Mouse (Mus musculus): ENCODE measurements around the gene Me1.

Gene Me1

GRCm38 (mm10) chr9:86695818-86696261, at the start of gene Me1:
Gene Me1, minus strand, starts transcription at chr9:86695953.
- no peak for DNase-seq

- no peak for DNase-seq
These were observed 48.3 kb upstream of the Me1 start for GRCm38 (mm10) chr9:86744041-86744440.

GRCm38 (mm10) chr9:86742959-86743911, 47.5 kb upstream of the Me1 start, which contains the start of gene Prss35:
Gene Prss35, plus strand, starts transcription at chr9:86743649.
- peak; percentile 23 for DNase-seq

GRCm38 (mm10) chr9:86739971-86740370, 44.2 kb upstream of the Me1 start:
- no peak for DNase-seq

GRCm38 (mm10) chr9:86738801-86739200, 43.0 kb upstream of the Me1 start:
- DNase-seq, result no peak

- no peak for DNase-seq
These were observed 42.3 kb upstream of the Me1 start for GRCm38 (mm10) chr9:86738067-86738466.

- DNase-seq, result no peak
These were observed 41.2 kb upstream of the Me1 start for GRCm38 (mm10) chr9:86736991-86737390.

- DNase-seq, result no peak
These were observed 39.0 kb upstream of the Me1 start for GRCm38 (mm10) chr9:86734795-86735194.

GRCm38 (mm10) chr9:86734357-86734756, 38.6 kb upstream of the Me1 start:
- no peak for DNase-seq

- DNase-seq, result no peak
These were observed 34.1 kb upstream of the Me1 start for GRCm38 (mm10) chr9:86729811-86730210.

GRCm38 (mm10) chr9:86729084-86729483, 33.3 kb upstream of the Me1 start:
- no peak for DNase-seq

GRCm38 (mm10) chr9:86728214-86728814, 32.6 kb upstream of the Me1 start:
- DNase-seq, result no peak

GRCm38 (mm10) chr9:86726381-86726720, 30.6 kb upstream of the Me1 start:
- DNase-seq, result no peak

GRCm38 (mm10) chr9:86725604-86726380, 30.0 kb upstream of the Me1 start:
- DNase-seq, result no peak

- DNase-seq, result no peak
These were observed 29.3 kb upstream of the Me1 start for GRCm38 (mm10) chr9:86725066-86725465.

GRCm38 (mm10) chr9:86720794-86721193, 25.0 kb upstream of the Me1 start:
- no peak for DNase-seq

- no peak for DNase-seq
These were observed 24.5 kb upstream of the Me1 start for GRCm38 (mm10) chr9:86720227-86720626.

GRCm38 (mm10) chr9:86717119-86717518, 21.4 kb upstream of the Me1 start:
- no peak for DNase-seq

- no peak for DNase-seq
These were observed 20.8 kb upstream of the Me1 start for GRCm38 (mm10) chr9:86716540-86716939.

GRCm38 (mm10) chr9:86714089-86714488, 18.3 kb upstream of the Me1 start:
- no peak for DNase-seq

GRCm38 (mm10) chr9:86712648-86713047, 16.9 kb upstream of the Me1 start:
- DNase-seq, result no peak

- no peak for DNase-seq
These were observed 14.4 kb upstream of the Me1 start for GRCm38 (mm10) chr9:86710091-86710634.

- DNase-seq, result no peak
These were observed 13.2 kb upstream of the Me1 start for GRCm38 (mm10) chr9:86708921-86709320.

Measured in right cerebral cortex, postnatal 14 days (tissue).